Mouse (Mus musculus) myocyte (in vitro differentiated cells): ENCODE results near the gene Gmppb.

Experiments used
- CEBPB ChIP-seq: IDR thresholded peaks from 2 replicates; pipeline ENCODE4 v1.6.1; 2011; ENCODE audit warnings: mild to moderate bottlenecking, moderate library complexity; ENCODE audit not compliant: poor library complexity, insufficient read depth, severe bottlenecking
- E2F4 ChIP-seq: IDR thresholded peaks from one replicate; pipeline ENCODE4 v1.6.1; 2011; ENCODE audit warnings: mild to moderate bottlenecking, control low read depth, moderate library complexity; ENCODE audit not compliant: insufficient read depth
- MAX ChIP-seq: IDR thresholded peaks from one replicate; pipeline ENCODE4 v1.6.1; 2011; ENCODE audit warnings: low read depth, mild to moderate bottlenecking, control low read depth
- MYOD1 ChIP-seq, 3 experiments: IDR thresholded peaks; one replicate each; pipeline ENCODE4 v1.6.1; 2011; ENCODE audit warnings: control low read depth in 2 of 3, low read depth in 2 of 3, mild to moderate bottlenecking in 2 of 3, moderate library complexity in 1 of 3; ENCODE audit not compliant: insufficient read length in 2 of 3, control insufficient read depth in 1 of 3
- MYOG ChIP-seq, 3 experiments: IDR thresholded peaks; one replicate each; pipeline ENCODE4 v1.6.1; 2011; ENCODE audit warnings: control low read depth in 2 of 3, low read depth in 2 of 3, mild to moderate bottlenecking in 2 of 3; ENCODE audit not compliant: insufficient read length in 2 of 3, control insufficient read depth in 1 of 3, insufficient read depth in 1 of 3
- POLR2A ChIP-seq: IDR thresholded peaks from one replicate; pipeline ENCODE4 v1.6.1; 2011; ENCODE audit warnings: low read depth, mild to moderate bottlenecking, control low read depth, moderate library complexity; ENCODE audit not compliant: insufficient read length
- POLR2AphosphoS2 ChIP-seq: IDR thresholded peaks from one replicate; pipeline ENCODE4 v1.6.1; 2011; ENCODE audit warnings: low read depth, control low read depth; ENCODE audit not compliant: insufficient read length
- REST ChIP-seq: IDR thresholded peaks from one replicate; pipeline ENCODE4 v1.6.1; 2011; ENCODE audit warnings: mild to moderate bottlenecking, control low read depth, moderate library complexity; ENCODE audit not compliant: insufficient read depth, insufficient read length
- SRF ChIP-seq: IDR thresholded peaks from one replicate; pipeline ENCODE4 v1.6.1; 2011; ENCODE audit warnings: low read depth; ENCODE audit not compliant: control insufficient read depth, insufficient read length
- TCF12 ChIP-seq: IDR thresholded peaks from one replicate; pipeline ENCODE4 v1.6.1; 2011; ENCODE audit warnings: mild to moderate bottlenecking, control low read depth; ENCODE audit not compliant: poor library complexity, insufficient read depth, severe bottlenecking
- TCF3 ChIP-seq: IDR thresholded peaks from one replicate; pipeline ENCODE4 v1.6.1; 2011; ENCODE audit warnings: low read depth, control low read depth; ENCODE audit not compliant: insufficient read length
- USF1 ChIP-seq: IDR thresholded peaks from one replicate; pipeline ENCODE4 v1.6.1; 2011; ENCODE audit warnings: low read depth, mild to moderate bottlenecking, control low read depth, moderate library complexity

GRCm38 (mm10) chr9:108055061-108055460 lies 6.0 kb downstream of the Gmppb start:
- TF ChIP-seq MYOG (IDR thresholded peaks at IDR 0.05; ENCODE audit: control insufficient read depth in 1 of 3, insufficient read depth in 1 of 3, insufficient read length in 2 of 3, low read depth in 2 of 3) (no peak), MAX (no peak), USF1 (no peak), POLR2A (no peak), POLR2AphosphoS2 (no peak), TCF12 (no peak), MYOD1 (IDR thresholded peaks at IDR 0.05; ENCODE audit: control insufficient read depth in 1 of 3, insufficient read length in 2 of 3, low read depth in 2 of 3) (no peak), REST (no peak), SRF (no peak), E2F4 (no peak), CEBPB (no peak), TCF3 (no peak)
